Mouse (Mus musculus): ENCODE data around the gene Sh2d4b.

DNA sequence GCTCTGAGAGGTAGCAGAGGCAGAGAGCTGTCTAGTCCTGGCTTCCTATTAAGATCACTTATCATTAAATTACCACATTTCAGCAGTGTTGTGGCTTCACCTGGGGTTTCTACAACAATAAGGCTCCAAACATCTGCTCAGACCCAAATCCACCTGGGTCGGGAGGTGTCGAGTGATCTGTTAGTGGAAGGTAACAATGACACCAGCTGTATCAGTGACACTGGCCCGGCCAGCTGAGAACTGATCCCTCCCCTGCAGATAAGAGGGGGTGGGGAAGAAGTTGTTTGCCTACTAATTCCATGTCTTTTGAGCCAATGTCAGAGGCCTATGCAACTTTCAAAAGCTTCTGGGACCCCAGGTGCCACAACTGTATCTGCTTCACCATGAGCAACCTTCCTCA lies at the start of gene Sh2d4b:
- TF ChIP-seq POLR2A (IDR thresholded peaks at IDR 0.05; ENCODE audit: borderline replicate concordance, insufficient read depth, low read length) (no peak), CTCF (IDR thresholded peaks at IDR 0.05; ENCODE audit: borderline replicate concordance, insufficient read depth, low read depth, low read length) (no peak)
